Mouse (Mus musculus) small intestine, adult 2 months (tissue): Measurements from ENCODE around the gene Mmp24. TPM values are rescaled to one million over a fixed set of nuclear protein-coding genes. Genes with fewer than 3 reads are reported as not detected.

Source experiments
- H3K27ac ChIP-seq: fragments of 200-500 bp; 2 replicates; pipeline ENCODE4 v1.5.1; 2012; ENCODE audit warnings: low read depth, low read length, control low read depth, inconsistent platforms; ENCODE audit not compliant: insufficient read depth
- H3K27me3 ChIP-seq: fragments of 200-500 bp; 2 replicates; pipeline ENCODE4 v1.6.1; 2012; ENCODE audit warnings: mild to moderate bottlenecking, moderate library complexity, low read length, inconsistent platforms; ENCODE audit not compliant: control insufficient read depth, insufficient read depth
- H3K36me3 ChIP-seq: fragments of 200-500 bp; 2 replicates; pipeline ENCODE4 v1.6.1; 2012; ENCODE audit warnings: mild to moderate bottlenecking, low read length, control low read depth, inconsistent platforms; ENCODE audit not compliant: control insufficient read depth, insufficient read depth
- H3K4me1 ChIP-seq: fragments of 200-500 bp; 2 replicates; pipeline ENCODE4 v1.6.1; 2012; ENCODE audit warnings: low read length, inconsistent platforms, mixed read lengths; ENCODE audit not compliant: control insufficient read depth, insufficient read depth, insufficient read length
- H3K4me3 ChIP-seq: fragments of 200-500 bp; 2 replicates; pipeline ENCODE4 v1.5.1; 2012; ENCODE audit warnings: low read depth, mild to moderate bottlenecking, control low read depth, inconsistent platforms, low read length, moderate library complexity
- CTCF ChIP-seq: fragments of 200-500 bp; IDR thresholded peaks from 2 replicates; pipeline ENCODE4 v1.5.1; 2012; ENCODE audit warnings: low read depth, mild to moderate bottlenecking, control low read depth, inconsistent platforms, low read length, moderate library complexity, mixed read lengths; ENCODE audit not compliant: insufficient replicate concordance, insufficient read length; ENCODE audit errors: extremely low read depth
- POLR2A ChIP-seq: fragments of 200-500 bp; IDR thresholded peaks from 2 replicates; pipeline ENCODE4 v1.6.1; 2012; ENCODE audit warnings: low read depth, mild to moderate bottlenecking, control low read depth, inconsistent platforms, low read length, moderate library complexity
- WGBS: fragments of 180-500 bp; shearing (Covaris S2); methylation state at CpG from one replicate; pipeline ENCODE4 v1.1.7; 2018; 5-methylcytosine and 5-hydroxymethylcytosine counted together
- polyA plus RNA-seq: library from polyadenylated mRNA; depleted of rRNA; stranded (reverse); fragments of >200 nt; gene quantifications from 2 replicates; pipeline ENCODE4 v1.2.3, GENCODE M21; 2012

Mmp24 gene
- polyA plus RNA-seq, 1 experiment, result 2.4 TPM

GRCm38 (mm10) chr2:155805231-155805924 lies 30.2 kb downstream of the Mmp24 start:
- TF ChIP-seq POLR2A, result no peak
- no peak for TF ChIP-seq CTCF
- Histone ChIP-seq H3K4me1 (peaks cover 44% of the 10 kb centered on the region), H3K27ac (peak overlapping the region; percentile 99), H3K36me3 (no peaks in the 10 kb centered on the region), H3K4me3 (no peak overlapping the region), H3K27me3 (no peaks in the 10 kb centered on the region)
- WGBS, result 19% methylated on average over 6 of the region's 6 CpGs

GRCm38 (mm10) chr2:155805925-155806255 lies 30.7 kb downstream of the Mmp24 start:
- 45% methylated on average over 6 of the region's 6 CpGs for WGBS

GRCm38 (mm10) chr2:155806548-155806947 lies 31.4 kb downstream of the Mmp24 start:
- peak overlapping the region; percentile 99 for H3K27ac ChIP-seq
- H3K4me3 ChIP-seq, result no peak overlapping the region
- TF ChIP-seq CTCF, result no peak
- TF ChIP-seq POLR2A, result no peak
- no peaks in the 10 kb centered on the region for H3K36me3 ChIP-seq
- H3K27me3 ChIP-seq, result no peaks in the 10 kb centered on the region
- 43% methylated on average over 5 of the region's 5 CpGs for WGBS
- H3K4me1 ChIP-seq, result peaks cover 44% of the 10 kb centered on the region

More at GRCm38 (mm10) chr2:155805925-155806255, 30.7 kb downstream of the Mmp24 start:
- Histone ChIP-seq H3K4me3 (no peak overlapping the region), H3K4me1 (peaks cover 44% of the 10 kb centered on the region), H3K27me3 (no peaks in the 10 kb centered on the region), H3K27ac (peak overlapping the region; percentile 99), H3K36me3 (no peaks in the 10 kb centered on the region)
- TF ChIP-seq POLR2A, result no peak
- no peak for TF ChIP-seq CTCF

- Histone ChIP-seq H3K4me1 (peaks cover 44% of the 10 kb centered on the region), H3K4me3 (no peak overlapping the region), H3K36me3 (no peaks in the 10 kb centered on the region), H3K27me3 (no peaks in the 10 kb centered on the region), H3K27ac (peak overlapping the region; percentile 57)
- 67% methylated on average over 4 of the region's 4 CpGs for WGBS
- TF ChIP-seq POLR2A (no peak), CTCF (no peak)
These were observed 32.3 kb downstream of the Mmp24 start for GRCm38 (mm10) chr2:155807408-155807807.

- Histone ChIP-seq H3K36me3 (no peaks in the 10 kb centered on the region), H3K4me1 (peaks cover 33% of the 10 kb centered on the region), H3K4me3 (no peak overlapping the region; the same call in 1 of the 2 replicates), H3K27ac (peak overlapping the region; percentile 72), H3K27me3 (no peaks in the 10 kb centered on the region)
- WGBS, result 27% methylated on average over 4 of the region's 4 CpGs
- TF ChIP-seq POLR2A (no peak), CTCF (no peak)
These were observed 34.5 kb downstream of the Mmp24 start for GRCm38 (mm10) chr2:155809620-155810019.

- TF ChIP-seq POLR2A (no peak), CTCF (peak; percentile 93; the same call in 1 of the 2 replicates)
- peaks cover 14% of the 10 kb centered on the region for H3K4me1 ChIP-seq
- no peaks in the 10 kb centered on the region for H3K36me3 ChIP-seq
- 47% methylated on average over 16 of the region's 16 CpGs for WGBS
- H3K27me3 ChIP-seq, result no peaks in the 10 kb centered on the region
- no peak overlapping the region for H3K27ac ChIP-seq
- H3K4me3 ChIP-seq, result no peak overlapping the region
These were observed 36.8 kb downstream of the Mmp24 start for GRCm38 (mm10) chr2:155811821-155812396.

GRCm38 (mm10) chr2:155812637-155813036 lies 37.5 kb downstream of the Mmp24 start:
- peaks cover 6% of the 10 kb centered on the region for H3K4me1 ChIP-seq
- no peaks in the 10 kb centered on the region for H3K27me3 ChIP-seq
- H3K4me3 ChIP-seq, result no peak overlapping the region
- H3K36me3 ChIP-seq, result no peaks in the 10 kb centered on the region
- no peak overlapping the region for H3K27ac ChIP-seq
- 76% methylated on average over 4 of the region's 4 CpGs for WGBS
- TF ChIP-seq POLR2A, result no peak
- TF ChIP-seq CTCF, result no peak
